Mouse (Mus musculus) MEL (cell line): ENCODE data around the gene Rbm48.

Source experiments
- MAFK ChIP-seq: IDR thresholded peaks from 2 replicates; pipeline ENCODE4 v1.6.1; 2011; ENCODE audit warnings: low read depth, mild to moderate bottlenecking, low read length, improper control_type of control experiment, borderline replicate concordance
- POLR2AphosphoS5 ChIP-seq: IDR thresholded peaks from 2 replicates; pipeline ENCODE4 v1.6.1; 2012; ENCODE audit warnings: low read depth, borderline replicate concordance, mild to moderate bottlenecking, inconsistent platforms, low read length, moderate library complexity, mixed read lengths
- USF1 ChIP-seq: IDR thresholded peaks from 2 replicates; pipeline ENCODE4 v1.6.1; 2014; ENCODE audit warnings: low read depth, mild to moderate bottlenecking, inconsistent platforms, low read length, improper control_type of control experiment, moderate library complexity

- TF ChIP-seq POLR2AphosphoS5 = no peak
- no peak for TF ChIP-seq USF1
- TF ChIP-seq MAFK = no peak
These were observed 48.9 kb upstream of the Rbm48 start for GRCm38 (mm10) chr5:3645326-3645725.
